Mouse (Mus musculus) C2C12 (cell line): Measurements from ENCODE around the gene Patj.

Source experiments
- CTCF ChIP-seq: IDR thresholded peaks from one replicate; pipeline ENCODE4 v1.5.1; 2011; ENCODE audit not compliant: control insufficient read depth, insufficient read depth, insufficient read length
- MYOD1 ChIP-seq: IDR thresholded peaks from one replicate; pipeline ENCODE4 v1.6.1; 2011; ENCODE audit warnings: low read depth; ENCODE audit not compliant: control insufficient read depth, insufficient read length
- MYOG ChIP-seq: IDR thresholded peaks from one replicate; pipeline ENCODE4 v1.6.1; 2011; ENCODE audit not compliant: control insufficient read depth, insufficient read length; ENCODE audit errors: extremely low read depth

GRCm38 (mm10) chr4:98614395-98614794 is 218.8 kb downstream of the Patj start:
- no peak for TF ChIP-seq CTCF
- no peak for TF ChIP-seq MYOG
- TF ChIP-seq MYOD1: no peak
